Mouse (Mus musculus): ENCODE data around the gene Agrn. TPM values are rescaled to one million over a fixed set of nuclear protein-coding genes. Genes with fewer than 3 reads are reported as not detected.
A peak's percentile ranks its signal among the peaks of the same experiment; 100 is the strongest.

Agrn gene
- total and polyA plus RNA-seq, 3 experiments: 0.38 to 2.0 (median 0.70) TPM

DNA sequence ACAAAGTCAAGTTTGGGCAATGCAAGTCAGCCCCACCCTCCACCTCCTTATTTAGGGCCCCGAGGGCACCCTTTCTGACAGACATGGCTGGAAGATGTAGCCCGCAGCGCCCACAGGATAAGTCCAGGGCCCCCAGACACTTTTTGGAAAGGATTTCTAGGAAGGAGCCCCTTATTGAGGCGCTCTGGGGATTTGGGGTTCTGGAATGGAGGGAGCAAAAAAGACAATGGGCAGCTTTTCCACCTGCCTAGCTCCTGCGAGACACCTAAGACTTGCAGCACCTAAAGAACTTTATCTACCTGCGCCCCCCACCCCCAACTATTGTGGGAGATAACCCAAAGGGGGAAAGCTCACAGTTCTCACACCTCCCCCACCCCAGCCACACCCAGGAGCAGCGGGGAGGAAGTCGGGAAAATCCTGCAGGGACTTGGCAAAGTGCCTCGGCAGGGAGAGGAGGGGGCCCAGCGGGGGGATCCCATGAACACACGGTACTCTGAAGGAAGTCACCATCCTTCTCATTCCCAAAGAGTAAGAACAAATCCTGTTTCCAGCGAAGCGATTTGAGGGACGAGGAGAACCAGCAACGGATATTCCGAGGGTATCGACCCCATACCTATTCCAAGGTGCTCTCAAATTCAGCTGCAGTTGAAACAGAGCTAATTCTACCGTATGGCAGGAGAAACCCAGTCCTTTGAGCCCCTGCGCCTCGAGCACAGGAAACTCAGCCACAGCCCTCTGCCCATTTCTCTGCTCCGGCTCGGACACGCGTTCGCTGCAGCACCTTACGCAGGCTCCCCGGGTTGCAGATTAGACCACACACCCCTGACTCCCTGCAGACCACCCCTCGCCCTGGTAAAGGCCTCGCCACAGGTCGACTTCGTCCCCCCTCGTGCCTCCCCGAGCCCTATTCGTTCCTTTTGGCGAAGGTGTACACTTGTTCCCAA is 1.1 kb downstream of the Agrn start:
- Histone ChIP-seq H3K27me3 (ENCODE audit: insufficient read depth, low read length) (peaks cover 66% of the 10 kb centered on the region), H3K9me3 (replicated peaks) (no peaks in the 10 kb centered on the region; the same call in 1 of the 2 replicates), H3K36me3 (replicated peaks) (no peaks in the 10 kb centered on the region), H3K4me1 (ENCODE audit: insufficient read depth, low read depth, low read length) (peaks cover 21% of the 10 kb centered on the region), H3K4me3 (ENCODE audit: low read depth, low read length) (peak overlapping the region; percentile 75; the same call in 1 of the 2 replicates)
- ATAC-seq (ENCODE audit: extremely low read depth, insufficient number of reproducible peaks, low FRiP score, poor library complexity, severe bottlenecking): no peak
- TF ChIP-seq GATA2 (IDR thresholded peaks at IDR 0.05; ENCODE audit: borderline replicate concordance, low read depth, low read length) (no peak), POLR2AphosphoS5 (IDR thresholded peaks at IDR 0.05; ENCODE audit: insufficient replicate concordance, low read depth, low read length) (no peak), TAL1 (conservative IDR thresholded peaks at IDR 0.05; ENCODE audit: low read depth, low read length) (no peak), GATA1 (IDR thresholded peaks at IDR 0.05; ENCODE audit: borderline replicate concordance, low read length) (no peak), CTCF (IDR thresholded peaks at IDR 0.05; ENCODE audit: low read depth, low read length) (no peak)
- DNase-seq (ENCODE audit: low spot score): no peak

DNA sequence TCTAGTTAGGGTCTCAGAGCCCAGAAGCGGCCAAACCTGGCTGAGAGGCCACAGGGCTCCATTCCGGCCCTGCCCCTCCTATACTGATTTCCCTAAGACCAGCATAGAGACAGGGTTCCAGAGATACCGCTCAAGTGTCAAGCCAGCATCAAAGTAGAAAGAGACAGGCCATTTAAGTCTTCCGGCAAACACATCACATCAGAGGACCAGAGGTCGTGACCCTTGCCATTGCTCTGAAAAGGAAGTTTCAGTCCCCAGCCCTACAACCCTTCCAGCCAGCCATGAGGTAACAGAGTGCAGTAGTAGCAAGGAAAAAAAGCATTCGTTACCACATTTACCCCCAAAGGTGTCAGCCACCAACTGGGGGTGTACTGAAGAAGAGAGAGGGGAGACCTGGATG is 2.9 kb downstream of the Agrn start:
- ATAC-seq (ENCODE audit: extremely low read depth, insufficient number of reproducible peaks, low FRiP score, poor library complexity, severe bottlenecking): no peak
- Histone ChIP-seq H3K27me3 (ENCODE audit: insufficient read depth, low read length) (peaks cover 72% of the 10 kb centered on the region), H3K36me3 (replicated peaks) (no peaks in the 10 kb centered on the region), H3K4me1 (ENCODE audit: insufficient read depth, low read depth, low read length) (peaks cover 17% of the 10 kb centered on the region), H3K9me3 (replicated peaks) (no peaks in the 10 kb centered on the region; the same call in 1 of the 2 replicates), H3K4me3 (ENCODE audit: low read depth, low read length) (no peak overlapping the region)
- DNase-seq (ENCODE audit: low spot score): no peak
- no peak for TF ChIP-seq TAL1 (conservative IDR thresholded peaks at IDR 0.05; ENCODE audit: low read depth, low read length)
- no peak for TF ChIP-seq GATA1 (IDR thresholded peaks at IDR 0.05; ENCODE audit: borderline replicate concordance, low read length)
- TF ChIP-seq CTCF (IDR thresholded peaks at IDR 0.05; ENCODE audit: low read depth, low read length): no peak
- no peak for TF ChIP-seq GATA2 (IDR thresholded peaks at IDR 0.05; ENCODE audit: borderline replicate concordance, low read depth, low read length)
- TF ChIP-seq POLR2AphosphoS5 (IDR thresholded peaks at IDR 0.05; ENCODE audit: insufficient replicate concordance, low read depth, low read length): no peak

DNA sequence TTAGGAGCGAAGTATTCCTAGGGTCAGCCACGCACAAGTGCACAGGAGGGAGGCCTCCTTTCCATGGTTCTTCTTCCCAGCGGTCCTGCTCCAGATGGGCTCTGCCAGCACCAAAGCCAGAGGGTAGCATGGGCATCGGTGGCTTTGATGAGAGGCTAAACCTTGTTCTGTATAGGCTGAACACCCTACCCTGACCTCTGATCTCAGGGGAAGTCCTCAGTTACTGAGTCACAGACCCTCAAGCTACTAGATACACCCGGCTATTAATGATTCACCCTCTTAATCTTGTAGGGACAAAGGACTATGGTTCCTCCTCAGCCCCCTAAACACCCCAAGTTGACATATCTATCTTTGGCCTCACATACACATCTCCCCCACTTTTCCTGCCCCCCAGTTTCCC is 3.4 kb downstream of the Agrn start:
- H3K9me3 ChIP-seq (replicated peaks): no peaks in the 10 kb centered on the region; the same call in 1 of the 2 replicates
- TF ChIP-seq GATA2 (IDR thresholded peaks at IDR 0.05; ENCODE audit: borderline replicate concordance, low read depth, low read length) (no peak), TAL1 (conservative IDR thresholded peaks at IDR 0.05; ENCODE audit: low read depth, low read length) (no peak), CTCF (IDR thresholded peaks at IDR 0.05; ENCODE audit: low read depth, low read length) (no peak), POLR2AphosphoS5 (IDR thresholded peaks at IDR 0.05; ENCODE audit: insufficient replicate concordance, low read depth, low read length) (no peak), GATA1 (IDR thresholded peaks at IDR 0.05; ENCODE audit: borderline replicate concordance, low read length) (no peak)
- H3K4me3 ChIP-seq (ENCODE audit: low read depth, low read length): no peak overlapping the region
- no peak for ATAC-seq (ENCODE audit: extremely low read depth, insufficient number of reproducible peaks, low FRiP score, poor library complexity, severe bottlenecking)
- H3K36me3 ChIP-seq (replicated peaks): no peaks in the 10 kb centered on the region
- DNase-seq (ENCODE audit: low spot score): no peak
- H3K27me3 ChIP-seq (ENCODE audit: insufficient read depth, low read length): peaks cover 72% of the 10 kb centered on the region
- H3K4me1 ChIP-seq (ENCODE audit: insufficient read depth, low read depth, low read length): peaks cover 17% of the 10 kb centered on the region

DNA sequence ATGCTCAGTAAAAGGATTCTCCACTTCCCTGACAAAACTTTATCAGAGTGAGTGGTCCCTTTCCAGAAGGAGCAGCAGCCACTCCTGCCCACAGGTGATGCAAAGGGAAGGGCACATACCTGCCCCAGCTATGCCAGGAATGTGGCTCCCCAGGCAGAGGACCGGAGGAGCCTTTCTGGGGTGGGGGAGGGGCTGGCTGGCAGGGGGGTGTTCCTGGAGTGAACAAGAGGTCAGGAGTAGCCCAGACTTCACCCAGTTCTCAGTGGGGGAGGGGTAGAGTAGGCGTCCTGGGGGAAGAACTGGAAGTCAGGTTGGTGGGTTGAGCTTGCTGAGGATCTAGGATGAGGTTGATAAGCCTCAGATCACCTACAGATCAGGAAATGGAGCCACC is 4.1 kb downstream of the Agrn start:
- Histone ChIP-seq H3K9me3 (replicated peaks) (no peaks in the 10 kb centered on the region; the same call in 1 of the 2 replicates), H3K4me1 (ENCODE audit: insufficient read depth, low read depth, low read length) (peaks cover 17% of the 10 kb centered on the region), H3K4me3 (ENCODE audit: low read depth, low read length) (no peak overlapping the region), H3K27me3 (ENCODE audit: insufficient read depth, low read length) (peaks cover 72% of the 10 kb centered on the region), H3K36me3 (replicated peaks) (no peaks in the 10 kb centered on the region)
- DNase-seq (ENCODE audit: low spot score) (no peak), ATAC-seq (ENCODE audit: extremely low read depth, insufficient number of reproducible peaks, low FRiP score, poor library complexity, severe bottlenecking) (no peak)
- no peak for TF ChIP-seq GATA2 (IDR thresholded peaks at IDR 0.05; ENCODE audit: borderline replicate concordance, low read depth, low read length)
- no peak for TF ChIP-seq POLR2AphosphoS5 (IDR thresholded peaks at IDR 0.05; ENCODE audit: insufficient replicate concordance, low read depth, low read length)
- TF ChIP-seq GATA1 (IDR thresholded peaks at IDR 0.05; ENCODE audit: borderline replicate concordance, low read length): no peak
- TF ChIP-seq TAL1 (conservative IDR thresholded peaks at IDR 0.05; ENCODE audit: low read depth, low read length): no peak
- no peak for TF ChIP-seq CTCF (IDR thresholded peaks at IDR 0.05; ENCODE audit: low read depth, low read length)

DNA sequence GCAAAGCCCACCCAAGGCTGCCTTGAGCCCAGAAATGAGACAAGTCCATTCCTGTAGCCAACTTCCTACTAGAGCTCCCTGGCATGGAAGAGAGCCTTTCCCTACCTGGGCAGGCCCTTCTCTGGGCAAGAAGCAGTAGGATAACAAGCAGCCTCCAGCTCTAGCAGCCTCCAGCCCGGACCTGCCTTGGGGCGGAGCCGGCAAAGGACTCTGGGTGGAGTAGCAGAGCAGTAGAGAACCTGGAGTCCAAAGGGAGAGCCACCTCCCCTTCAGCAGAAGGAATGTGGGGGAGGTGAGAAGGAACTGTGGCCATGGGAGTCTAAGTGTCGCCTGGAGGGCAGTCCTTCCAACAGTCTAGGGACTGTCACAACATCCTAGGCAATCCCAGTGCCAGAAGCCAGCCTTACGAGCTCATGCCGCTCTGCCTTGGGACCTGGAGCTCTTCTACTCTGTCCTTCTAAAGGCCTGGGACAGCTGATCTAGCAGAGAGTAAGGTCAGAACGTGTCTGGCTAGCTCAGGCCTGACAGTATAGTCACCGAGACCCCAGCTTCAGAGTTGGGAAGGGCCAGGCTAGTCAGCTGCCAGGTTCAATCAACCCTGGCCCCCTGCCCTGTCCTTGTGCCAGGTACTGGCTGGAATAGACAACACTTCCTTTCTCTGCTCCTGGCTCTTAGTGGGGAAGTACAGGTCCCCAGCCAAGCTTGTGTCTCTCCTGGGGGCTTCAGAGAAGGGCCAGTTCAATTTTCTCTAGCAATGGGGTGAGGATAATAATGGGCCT is 4.7 kb downstream of the Agrn start:
- no peak for DNase-seq (ENCODE audit: low spot score)
- peaks cover 67% of the 10 kb centered on the region for H3K27me3 ChIP-seq (ENCODE audit: insufficient read depth, low read length)

More for the DNA sequence above, 4.7 kb downstream of the Agrn start:
- no peak for ATAC-seq (ENCODE audit: extremely low read depth, insufficient number of reproducible peaks, low FRiP score, poor library complexity, severe bottlenecking)
- TF ChIP-seq TAL1 (conservative IDR thresholded peaks at IDR 0.05; ENCODE audit: low read depth, low read length) (no peak), GATA2 (IDR thresholded peaks at IDR 0.05; ENCODE audit: borderline replicate concordance, low read depth, low read length) (no peak), CTCF (IDR thresholded peaks at IDR 0.05; ENCODE audit: low read depth, low read length) (no peak), POLR2AphosphoS5 (IDR thresholded peaks at IDR 0.05; ENCODE audit: insufficient replicate concordance, low read depth, low read length) (no peak), GATA1 (IDR thresholded peaks at IDR 0.05; ENCODE audit: borderline replicate concordance, low read length) (no peak)
- no peak overlapping the region for H3K4me3 ChIP-seq (ENCODE audit: low read depth, low read length)
- no peaks in the 10 kb centered on the region for H3K36me3 ChIP-seq (replicated peaks)
- H3K4me1 ChIP-seq (ENCODE audit: insufficient read depth, low read depth, low read length): peaks cover 12% of the 10 kb centered on the region
- H3K9me3 ChIP-seq (replicated peaks): no peaks in the 10 kb centered on the region; the same call in 1 of the 2 replicates
